Mouse (Mus musculus) olfactory bulb, adult 2 months (tissue): ENCODE measurements around the gene Abcc3.

ENCODE experiments used
- CTCF ChIP-seq: fragments of 200-500 bp; IDR thresholded peaks from 2 replicates; pipeline ENCODE4 v1.5.1; 2012; ENCODE audit warnings: low read depth, mild to moderate bottlenecking, low read length, moderate library complexity; ENCODE audit not compliant: insufficient read depth
- POLR2A ChIP-seq: fragments of 200-500 bp; IDR thresholded peaks from 2 replicates; pipeline ENCODE4 v1.6.1; 2012; ENCODE audit warnings: mild to moderate bottlenecking, low read depth, low read length, moderate library complexity; ENCODE audit not compliant: insufficient read depth

DNA sequence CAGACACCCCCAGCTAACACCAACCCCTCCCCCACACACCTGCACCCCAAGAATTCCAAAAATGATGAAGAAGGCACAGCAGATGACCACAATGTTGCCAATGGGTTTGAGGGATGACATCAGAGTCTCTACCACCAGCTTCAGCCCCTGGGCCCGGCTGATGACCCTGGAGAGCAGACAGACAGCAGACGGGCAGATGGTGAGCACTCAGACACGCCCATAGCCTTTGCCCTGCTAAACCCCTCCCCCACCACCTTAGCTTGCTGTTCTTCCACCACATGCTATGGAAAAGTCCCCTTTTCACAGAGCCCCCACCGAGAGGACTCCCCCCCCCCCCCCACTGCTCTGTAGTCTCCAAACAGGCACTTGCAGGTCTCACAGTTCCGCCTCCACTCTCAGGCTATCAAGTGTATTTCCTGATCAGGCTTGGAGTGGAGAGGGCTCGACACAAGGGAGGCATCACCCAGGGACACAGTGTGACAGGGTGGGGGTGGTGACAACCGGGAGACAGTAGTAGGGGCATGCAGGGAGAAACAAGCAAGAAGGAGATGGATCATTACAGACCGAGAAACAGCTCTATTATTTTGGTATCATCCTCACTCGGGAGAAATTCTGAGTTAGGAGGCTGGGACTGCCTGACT lies 36.3 kb upstream of the Abcc3 start:
- TF ChIP-seq CTCF (no peak), POLR2A (no peak)
